ENCODE assay signal across 8 mouse cellular contexts in the genomic region with DNA sequence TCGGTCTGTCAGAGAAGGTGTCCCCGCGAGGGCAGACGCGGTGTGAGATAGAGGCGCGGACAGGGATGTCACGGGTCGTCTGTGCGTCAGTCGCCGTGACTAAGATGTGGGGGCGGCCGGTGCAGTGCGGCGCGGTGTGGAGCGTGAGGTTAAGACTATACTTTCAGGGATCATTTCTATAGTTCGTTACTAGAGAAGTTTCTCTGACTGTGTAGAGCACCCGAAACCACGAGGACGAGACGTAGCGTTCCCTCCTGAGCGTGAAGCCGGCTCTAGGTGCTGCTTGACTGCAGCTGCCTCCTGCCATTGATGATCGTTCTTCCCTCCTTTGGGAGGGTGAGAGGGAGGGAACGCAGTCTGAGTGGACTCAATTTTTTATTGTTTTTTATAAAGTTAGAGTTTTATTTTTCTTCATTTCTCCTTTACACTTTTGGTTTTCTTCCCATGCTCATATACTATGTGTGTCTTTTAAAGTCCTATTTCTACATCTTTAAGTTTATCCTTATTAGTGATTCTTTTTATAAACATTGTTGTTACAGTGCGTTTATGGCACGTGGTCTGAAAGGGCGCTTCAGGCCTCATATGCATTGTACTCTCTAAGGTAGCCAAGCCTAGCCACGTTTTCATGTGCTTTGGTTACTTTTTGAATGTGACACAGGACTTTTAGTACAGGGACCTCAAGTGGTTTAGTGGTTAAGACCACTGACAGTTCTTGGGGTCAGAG. TPM values are rescaled to one million over a fixed set of nuclear protein-coding genes. Genes with fewer than 3 reads are reported as not detected.
DNase-seq lines count a peak whose midpoint lies in the region; ATAC-seq and TF ChIP-seq lines count a peak whose summit lies in the region.
"Not testable (repeated sequence)": the region's sequence is repeated elsewhere in the genome, so short reads cannot be mapped to it uniquely, and the experiment has no call there.

No protein-coding gene starts in this region.

- peak; percentile 81 for ATAC-seq in G1E (ENCODE audit: extremely low read depth, insufficient number of reproducible peaks, low FRiP score, poor library complexity, severe bottlenecking)
- ATAC-seq in forebrain, embryonic 15.5 days (replicated peaks) = peak; percentile 96
- peak; percentile 96 for ATAC-seq in neural tube, embryonic 11.5 days (ENCODE audit: insufficient read depth, low FRiP score, low TSS enrichment)

- not testable (repeated sequence) for H3K9ac ChIP-seq in forebrain, embryonic 15.5 days (replicated peaks); neural tube, embryonic 11.5 days (ENCODE audit: low read length)

- peak; percentile 48 for DNase-seq in G1E (ENCODE audit: low spot score)
- DNase-seq in cerebellum, adult 2 months = peak in 1 of 2 experiments; percentile 64
- DNase-seq in hindbrain, embryonic 10.5 days (ENCODE audit: low spot score) = peak; percentile 69
- DNase-seq in layer of hippocampus, adult 2 months (ENCODE audit: low spot score in 2 of 2) = peak in 1 of 2 experiments; percentile 36
- DNase-seq in lung, adult 18-20 months = peak; percentile 38 to 54
- peak; percentile 70 for DNase-seq in neural tube, embryonic 11.5 days (ENCODE audit: low spot score)

- H3K36me3 ChIP-seq in G1E (replicated peaks); forebrain, embryonic 15.5 days; hindbrain, embryonic 10.5 days; neural tube, embryonic 11.5 days (ENCODE audit: control insufficient read depth, insufficient read depth, low read length); testis, adult 2 months (ENCODE audit: control insufficient read depth, insufficient read depth, low read length): not testable (repeated sequence)

- peak overlapping the region; percentile 39; the same call in 1 of the 2 replicates for H3K27ac ChIP-seq in cerebellum, adult 2 months (ENCODE audit: insufficient read depth, low read length)
- H3K27ac ChIP-seq in forebrain, embryonic 15.5 days (replicated peaks) = peak overlapping the region; percentile 80
- H3K27ac ChIP-seq in hindbrain, embryonic 10.5 days = peak overlapping the region; percentile 82; the same call in 1 of the 2 replicates
- H3K27ac ChIP-seq in layer of hippocampus, adult 2 months = peak overlapping the region; percentile 87
- not testable (repeated sequence) for H3K27ac ChIP-seq in neural tube, embryonic 11.5 days (ENCODE audit: low read depth, low read length)
- peak overlapping the region; percentile 69; the same call in 1 of the 2 replicates for H3K27ac ChIP-seq in testis, adult 2 months (ENCODE audit: control insufficient read depth, insufficient read depth, low read depth, low read length)

- not testable (repeated sequence) for H3K4me3 ChIP-seq in G1E (ENCODE audit: low read depth, low read length); cerebellum, adult 2 months (replicated peaks; ENCODE audit: insufficient read depth, low read depth, low read length); hindbrain, embryonic 10.5 days; neural tube, embryonic 11.5 days (ENCODE audit: low read depth, low read length)
- H3K4me3 ChIP-seq in forebrain, embryonic 15.5 days = peak overlapping the region; percentile 41; the same call in 1 of the 2 replicates
- H3K4me3 ChIP-seq in layer of hippocampus, adult 2 months = peak overlapping the region; percentile 58
- peak overlapping the region; percentile 81 for H3K4me3 ChIP-seq in testis, adult 2 months (ENCODE audit: control insufficient read depth, low read depth, low read length)

- TF ChIP-seq CTCF in G1E (IDR thresholded peaks at IDR 0.05; ENCODE audit: low read depth, low read length); cerebellum, adult 2 months (IDR thresholded peaks at IDR 0.05; ENCODE audit: borderline replicate concordance, insufficient read depth, low read depth, low read length); layer of hippocampus, adult 2 months (conservative IDR thresholded peaks at IDR 0.05); testis, adult 2 months (IDR thresholded peaks at IDR 0.05; ENCODE audit: control insufficient read depth, insufficient read depth, insufficient replicate concordance, low read depth, low read length): not testable (repeated sequence)

- H3K27me3 ChIP-seq in G1E (ENCODE audit: insufficient read depth, low read length); cerebellum, adult 2 months (ENCODE audit: control insufficient read depth, insufficient read depth, low read length); forebrain, embryonic 15.5 days; hindbrain, embryonic 10.5 days (ENCODE audit: insufficient read depth, poor library complexity, severe bottlenecking); neural tube, embryonic 11.5 days (ENCODE audit: control insufficient read depth, insufficient read depth, low read length); testis, adult 2 months (ENCODE audit: control insufficient read depth, insufficient read depth, low read length): not testable (repeated sequence)

- peak overlapping the region; percentile 59; the same call in 1 of the 2 replicates for H3K4me2 ChIP-seq in forebrain, embryonic 15.5 days (replicated peaks)
- H3K4me2 ChIP-seq in neural tube, embryonic 11.5 days (ENCODE audit: low read depth) = not testable (repeated sequence)

- peaks cover 25% of the 10 kb centered on the region for H3K4me1 ChIP-seq in G1E (ENCODE audit: insufficient read depth, low read depth, low read length)
- not testable (repeated sequence) for H3K4me1 ChIP-seq in cerebellum, adult 2 months (ENCODE audit: control insufficient read depth, insufficient read depth, low read length); forebrain, embryonic 15.5 days; neural tube, embryonic 11.5 days (ENCODE audit: control insufficient read depth, insufficient read depth, low read length)
- H3K4me1 ChIP-seq in hindbrain, embryonic 10.5 days (replicated peaks) = peaks cover 12% of the 10 kb centered on the region; the same call in 1 of the 2 replicates
- peaks cover 11% of the 10 kb centered on the region for H3K4me1 ChIP-seq in testis, adult 2 months (ENCODE audit: control insufficient read depth, insufficient read depth, low read length)

- peak; percentile 46; the same call in 1 of the 2 replicates for TF ChIP-seq POLR2A in cerebellum, adult 2 months (IDR thresholded peaks at IDR 0.05; ENCODE audit: borderline replicate concordance, insufficient read depth, low read length)
- peak; percentile 57; the same call in 1 of the 2 replicates for TF ChIP-seq POLR2A in testis, adult 2 months (IDR thresholded peaks at IDR 0.05; ENCODE audit: control insufficient read depth, low read depth, low read length)

- H3K9me3 ChIP-seq in G1E (replicated peaks); forebrain, embryonic 15.5 days; hindbrain, embryonic 10.5 days; neural tube, embryonic 11.5 days (ENCODE audit: control insufficient read depth, low read length): not testable (repeated sequence)

- 0% methylated on average over 6 of the region's 32 CpGs for whole genome bisulfite sequencing in cerebellum, adult 2 months
- WGBS in forebrain, embryonic 15.5 days = 0% methylated on average over 5 of the region's 32 CpGs
- 0% methylated on average over 7 of the region's 32 CpGs for WGBS in hindbrain, embryonic 10.5 days
- WGBS in neural tube, embryonic 11.5 days = 0% methylated on average over 6 of the region's 32 CpGs

RNA-seq across cellular contexts. Expression of a gene that starts 43.8 kb away (rescaled TPM):
- not detected in 2 replicates for total RNA-seq in G1E (2014; fragmentation: Nextera tagmentation)
- total RNA-seq in G1E (2017) = 0.12 and 0.16 TPM in 2 replicates
- not detected in 2 replicates for polyA plus RNA-seq in G1E (2012)
- 0.87 and 0.98 TPM in 2 replicates for polyA plus RNA-seq in cerebellum, adult 2 months (2012; rRNA removed)
- 0.31 TPM in 1 of 2 replicates, not detected in the other for polyA plus RNA-seq in forebrain, embryonic 15.5 days (2015; fragmentation: Nextera tagmentation; extraction: Ambion mirVana)
- not detected in 2 replicates for polyA plus RNA-seq in hindbrain, embryonic 10.5 days (2016; fragmentation: Nextera tagmentation; extraction: Ambion mirVana)
- under 1 TPM; 0.20 to 0.26 TPM for total RNA-seq in layer of hippocampus, adult 2 months (2021)
- polyA plus RNA-seq in neural tube, embryonic 11.5 days (2014; fragmentation: Nextera tagmentation; extraction: Ambion mirVana) = 0.45 and 0.61 TPM in 2 replicates
- 26.0 and 28.4 TPM in 2 replicates for polyA plus RNA-seq in testis, adult 2 months (2012; rRNA removed)

RNA-seq across cellular contexts. Expression of a gene that starts 43.9 kb away (rescaled TPM):
- total RNA-seq in G1E (2014; fragmentation: Nextera tagmentation) = 4.4 and 4.7 TPM in 2 replicates
- 3.8 and 5.8 TPM in 2 replicates for total RNA-seq in G1E (2017)
- polyA plus RNA-seq in G1E (2012) = 0.59 and 0.74 TPM in 2 replicates
- polyA plus RNA-seq in cerebellum, adult 2 months (2012; rRNA removed) = 4.5 and 4.7 TPM in 2 replicates
- polyA plus RNA-seq in forebrain, embryonic 15.5 days (2015; fragmentation: Nextera tagmentation; extraction: Ambion mirVana) = 6.6 and 7.2 TPM in 2 replicates
- 12.3 and 13.6 TPM in 2 replicates for polyA plus RNA-seq in hindbrain, embryonic 10.5 days (2016; fragmentation: Nextera tagmentation; extraction: Ambion mirVana)
- total RNA-seq in layer of hippocampus, adult 2 months (2021) = 1 to 10 TPM; 4.0 to 4.2 TPM
- 13.0 and 13.4 TPM in 2 replicates for polyA plus RNA-seq in neural tube, embryonic 11.5 days (2014; fragmentation: Nextera tagmentation; extraction: Ambion mirVana)
- 14.2 and 16.4 TPM in 2 replicates for polyA plus RNA-seq in testis, adult 2 months (2012; rRNA removed)

Comparison
In these comparisons a context has a peak if more than half of its experiments do, and no peak if none do; other contexts are left out.
1. RNA of a gene that starts 43.8 kb away (polyA plus RNA-seq): 26.0 to 28.4 TPM in testis, adult 2 months; 0.87 to 0.98 TPM in cerebellum, adult 2 months, 0.45 to 0.61 TPM in neural tube, embryonic 11.5 days, not detected in hindbrain, embryonic 10.5 days, 0.31 TPM in forebrain, embryonic 15.5 days and not detected in G1E; every median in the first group is over 10 times any median in the second.
2. Peak in every context shown above with its lines, with median percentiles within 50 percentile points of each other: ATAC-seq.